ENCODE assay signal across 22 mouse cellular contexts in genomic region chr12:70718602-70719001, GRCm38 (mm10).
DNase-seq lines count a peak whose midpoint lies in the region; ATAC-seq and TF ChIP-seq lines count a peak whose summit lies in the region.
"Had no signal": no experiment of that assay in that cellular context is flagged by ENCODE, and none has a peak within 500 bp of the region (broad histone marks: within the 10 kb centered on the region; RNA-seq: fewer than 3 reads in every experiment).

No protein-coding gene starts in this region.

- peaks cover 39% of the 10 kb centered on the region for H3K4me1 ChIP-seq in embryonic facial prominence, embryonic 13.5 days
- H3K4me1 ChIP-seq in embryonic facial prominence, embryonic 10.5 days, result peaks cover 8% of the 10 kb centered on the region; the same call in 1 of the 2 replicates
- H3K4me1 ChIP-seq in lung, embryonic 14.5 days (ENCODE audit: insufficient read depth), result peaks cover 19% of the 10 kb centered on the region

- H3K4me3 ChIP-seq in embryonic facial prominence, embryonic 13.5 days, result no peak overlapping the region
- no peak overlapping the region for H3K4me3 ChIP-seq in embryonic facial prominence, embryonic 10.5 days
- no peak overlapping the region for H3K4me3 ChIP-seq in lung, embryonic 14.5 days (ENCODE audit: low read depth, low read length)
- H3K4me3 ChIP-seq: embryonic facial prominence, embryonic 12.5 days; erythroblast, embryonic 14.5 days; forebrain, embryonic 10.5 days; heart, embryonic 10.5 days; hindbrain, embryonic 13.5 days had no signal

- H3K27me3 ChIP-seq in embryonic facial prominence, embryonic 13.5 days, result no peaks in the 10 kb centered on the region
- no peaks in the 10 kb centered on the region for H3K27me3 ChIP-seq in embryonic facial prominence, embryonic 10.5 days (replicated peaks; ENCODE audit: low read depth, poor library complexity, severe bottlenecking)
- H3K27me3 ChIP-seq in lung, embryonic 14.5 days (ENCODE audit: insufficient read depth, low read length), result no peaks in the 10 kb centered on the region
- H3K27me3 ChIP-seq: embryonic facial prominence, embryonic 12.5 days; hindbrain, embryonic 13.5 days had no signal

- 30% methylated on average over 1 of the region's 1 CpGs for WGBS in embryonic facial prominence, embryonic 13.5 days
- WGBS in embryonic facial prominence, embryonic 10.5 days, result 64% methylated on average over 1 of the region's 1 CpGs
- WGBS in lung, embryonic 14.5 days, result 6% methylated on average over 1 of the region's 1 CpGs

- no peaks in the 10 kb centered on the region for H3K36me3 ChIP-seq in embryonic facial prominence, embryonic 13.5 days
- H3K36me3 ChIP-seq in embryonic facial prominence, embryonic 10.5 days (replicated peaks), result no peaks in the 10 kb centered on the region
- no peaks in the 10 kb centered on the region for H3K36me3 ChIP-seq in lung, embryonic 14.5 days (ENCODE audit: insufficient read depth)
- H3K36me3 ChIP-seq: embryonic facial prominence, embryonic 12.5 days; forebrain, embryonic 10.5 days; G1E; heart, embryonic 10.5 days; hindbrain, embryonic 13.5 days had no signal

- no peak for TF ChIP-seq CTCF in lung, embryonic 14.5 days (IDR thresholded peaks at IDR 0.05; ENCODE audit: low read depth)

- 0 out of 2 replicates have a peak overlapping the region, but pooled peaks have one; percentile 68 for H3K27ac ChIP-seq in embryonic facial prominence, embryonic 13.5 days
- H3K27ac ChIP-seq in embryonic facial prominence, embryonic 10.5 days (replicated peaks), result no peak overlapping the region
- no peak overlapping the region for H3K27ac ChIP-seq in lung, embryonic 14.5 days (ENCODE audit: low read depth)
- H3K27ac ChIP-seq: embryonic facial prominence, embryonic 12.5 days; forebrain, embryonic 10.5 days; heart, embryonic 10.5 days; hindbrain, embryonic 13.5 days had no signal

- no peak overlapping the region for H3K9ac ChIP-seq in embryonic facial prominence, embryonic 13.5 days
- H3K9ac ChIP-seq in lung, embryonic 14.5 days, result no peak overlapping the region
- H3K9ac ChIP-seq: embryonic facial prominence, embryonic 12.5 days; hindbrain, embryonic 13.5 days had no signal

- H3K4me2 ChIP-seq in embryonic facial prominence, embryonic 13.5 days, result no peak overlapping the region
- H3K4me2 ChIP-seq in lung, embryonic 14.5 days, result no peak overlapping the region
- H3K4me2 ChIP-seq: embryonic facial prominence, embryonic 12.5 days; hindbrain, embryonic 13.5 days had no signal

- no peaks in the 10 kb centered on the region for H3K9me3 ChIP-seq in embryonic facial prominence, embryonic 13.5 days
- H3K9me3 ChIP-seq in embryonic facial prominence, embryonic 10.5 days, result no peaks in the 10 kb centered on the region
- H3K9me3 ChIP-seq in lung, embryonic 14.5 days (ENCODE audit: low read depth, low read length), result no peaks in the 10 kb centered on the region
- H3K9me3 ChIP-seq: embryonic facial prominence, embryonic 12.5 days; forebrain, embryonic 10.5 days; G1E; heart, embryonic 10.5 days; hindbrain, embryonic 13.5 days had no signal

- no peak for DNase-seq in embryonic facial prominence, embryonic 10.5 days (ENCODE audit: low spot score)
- DNase-seq in lung, embryonic 14.5 days, result peak; percentile 79
- no peak for DNase-seq in lung, adult 18-20 months
- DNase-seq in lung, postnatal 10 days, result peak; percentile 34
- DNase-seq in lung, postnatal 25 days (ENCODE audit: low spot score), result no peak
- DNase-seq in urinary bladder, postnatal 14 days (ENCODE audit: low spot score), result no peak
- DNase-seq: adrenal gland, adult 8-10 months; adrenal gland, postnatal 36 days; B cell, adult 2 months; cerebellum, adult 11 months; cerebellum, adult 8-10 months; embryo, embryonic 11 days; gastrocnemius, postnatal 36 days had no signal

- ATAC-seq in embryonic facial prominence, embryonic 13.5 days (ENCODE audit: insufficient number of reproducible peaks, insufficient read depth, low FRiP score, low TSS enrichment, low read depth), result no peak
- peak; percentile 73 for ATAC-seq in lung, embryonic 14.5 days (ENCODE audit: insufficient read depth)
- ATAC-seq: CD4-positive, CD25-positive, alpha-beta regulatory T cell, adult 4 months; forebrain, embryonic 14.5 days had no signal

Comparison
In these comparisons a context has a peak if more than half of its experiments do, and no peak if none do; other contexts are left out.
1. DNase-seq: peak in lung, embryonic 14.5 days (single experiment) and lung, postnatal 10 days (single experiment); none in embryonic facial prominence, embryonic 10.5 days (single experiment), lung, adult 18-20 months (0 of 2), lung, postnatal 25 days (single experiment) and urinary bladder, postnatal 14 days (single experiment).